Mouse (Mus musculus) embryonic facial prominence, embryonic 10.5 days (tissue): ENCODE measurements at regions not wholly inside any gene's neighbourhood (a gene's known extent, or its start where the extent isn't known, plus 50 kb on each side); places are given as distances from the start of the nearest gene placed in this dataset.

ENCODE experiments used
- DNase-seq: peaks from one replicate; pipeline ENCODE4 v3.0.0-alpha.2; 2017; ENCODE audit warnings: low spot score
- H3K27ac ChIP-seq: fragments of 300-500 bp; sonication (generic); replicated peaks from 2 replicates; pipeline ENCODE4 v1.5.1; 2016; ENCODE audit warnings: mild to moderate bottlenecking
- H3K27me3 ChIP-seq: fragments of 300-500 bp; sonication (generic); replicated peaks from 2 replicates; pipeline ENCODE4 v1.6.1; 2016; ENCODE audit warnings: low read depth, mild to moderate bottlenecking; ENCODE audit not compliant: poor library complexity, severe bottlenecking
- H3K36me3 ChIP-seq: fragments of 300-500 bp; sonication (generic); replicated peaks from 2 replicates; pipeline ENCODE4 v1.6.1; 2016; ENCODE audit warnings: mild to moderate bottlenecking, moderate library complexity
- H3K4me1 ChIP-seq: fragments of 300-500 bp; sonication (generic); 2 replicates; pipeline ENCODE4 v1.6.1; 2016
- H3K4me3 ChIP-seq: fragments of 300-500 bp; sonication (generic); 2 replicates; pipeline ENCODE4 v1.5.1; 2016; ENCODE audit warnings: mild to moderate bottlenecking, moderate library complexity
- H3K9me3 ChIP-seq: fragments of 300-500 bp; sonication (generic); 2 replicates; pipeline ENCODE4 v1.6.1; 2016; ENCODE audit warnings: mild to moderate bottlenecking
- WGBS: fragments of 180-500 bp; shearing (Covaris S2); methylation state at CpG from one replicate; pipeline ENCODE4 v1.1.7; 2016; 5-methylcytosine and 5-hydroxymethylcytosine counted together

- no peaks in the 10 kb centered on the region for H3K27me3 ChIP-seq
- no peak overlapping the region for H3K4me3 ChIP-seq
- no peaks in the 10 kb centered on the region for H3K9me3 ChIP-seq
- H3K36me3 ChIP-seq = no peaks in the 10 kb centered on the region
- no peak for DNase-seq
- H3K4me1 ChIP-seq = no peaks in the 10 kb centered on the region
- WGBS = 82% methylated on average over 3 of the region's 3 CpGs
- no peak overlapping the region for H3K27ac ChIP-seq
These were observed 642.1 kb upstream of the A830018L16Rik start for GRCm38 (mm10) chr1:10771793-10772192.

- Histone ChIP-seq H3K4me3 (no peak overlapping the region), H3K27ac (no peak overlapping the region), H3K4me1 (no peaks in the 10 kb centered on the region), H3K9me3 (no peaks in the 10 kb centered on the region), H3K36me3 (no peaks in the 10 kb centered on the region), H3K27me3 (no peaks in the 10 kb centered on the region)
- WGBS = 52% methylated on average over 6 of the region's 6 CpGs
- no peak for DNase-seq
These were observed 619.7 kb upstream of the A830018L16Rik start for GRCm38 (mm10) chr1:10794074-10794783.

- peak; percentile 20 for DNase-seq
- Histone ChIP-seq H3K27ac (no peak overlapping the region), H3K36me3 (no peaks in the 10 kb centered on the region), H3K9me3 (no peaks in the 10 kb centered on the region), H3K27me3 (no peaks in the 10 kb centered on the region), H3K4me1 (no peaks in the 10 kb centered on the region), H3K4me3 (no peak overlapping the region)
- 75% methylated on average over 6 of the region's 6 CpGs for WGBS
These were observed 578.1 kb upstream of the A830018L16Rik start for GRCm38 (mm10) chr1:10835653-10836415.

GRCm38 (mm10) chr1:10837180-10837579 lies 576.7 kb upstream of the A830018L16Rik start:
- WGBS = 86% methylated on average over 2 of the region's 2 CpGs
- H3K4me1 ChIP-seq = no peaks in the 10 kb centered on the region
- no peak for DNase-seq
- no peak overlapping the region for H3K4me3 ChIP-seq
- H3K27ac ChIP-seq = no peak overlapping the region
- no peaks in the 10 kb centered on the region for H3K36me3 ChIP-seq
- H3K27me3 ChIP-seq = no peaks in the 10 kb centered on the region
- H3K9me3 ChIP-seq = no peaks in the 10 kb centered on the region

- Histone ChIP-seq H3K27ac (no peak overlapping the region), H3K9me3 (no peaks in the 10 kb centered on the region), H3K36me3 (no peaks in the 10 kb centered on the region), H3K4me1 (no peaks in the 10 kb centered on the region), H3K4me3 (no peak overlapping the region), H3K27me3 (no peaks in the 10 kb centered on the region)
- WGBS = 77% methylated on average over 2 of the region's 2 CpGs
- no peak for DNase-seq
These were observed 561.0 kb upstream of the A830018L16Rik start for GRCm38 (mm10) chr1:10852934-10853333.

GRCm38 (mm10) chr1:10854495-10854894 lies 559.4 kb upstream of the A830018L16Rik start:
- WGBS = 39% methylated on average over 1 of the region's 1 CpGs
- Histone ChIP-seq H3K9me3 (no peaks in the 10 kb centered on the region), H3K4me1 (no peaks in the 10 kb centered on the region), H3K4me3 (no peak overlapping the region), H3K27ac (no peak overlapping the region), H3K27me3 (no peaks in the 10 kb centered on the region), H3K36me3 (no peaks in the 10 kb centered on the region)
- DNase-seq = no peak

GRCm38 (mm10) chr1:10871163-10871853 lies 542.6 kb upstream of the A830018L16Rik start:
- 93% methylated on average over 5 of the region's 5 CpGs for WGBS
- no peaks in the 10 kb centered on the region for H3K4me1 ChIP-seq

GRCm38 (mm10) chr1:10872266-10872665 lies 541.6 kb upstream of the A830018L16Rik start:
- H3K27me3 ChIP-seq = no peaks in the 10 kb centered on the region
- no peaks in the 10 kb centered on the region for H3K9me3 ChIP-seq
- no peak for DNase-seq
- no peak overlapping the region for H3K27ac ChIP-seq
- H3K4me1 ChIP-seq = 0 out of 2 replicates have a peak, but pooled peaks cover under 1% of the 10 kb centered on the region
- H3K36me3 ChIP-seq = no peaks in the 10 kb centered on the region
- H3K4me3 ChIP-seq = no peak overlapping the region

More at GRCm38 (mm10) chr1:10871163-10871853, 542.6 kb upstream of the A830018L16Rik start:
- Histone ChIP-seq H3K4me3 (no peak overlapping the region), H3K9me3 (no peaks in the 10 kb centered on the region), H3K36me3 (no peaks in the 10 kb centered on the region), H3K27me3 (no peaks in the 10 kb centered on the region), H3K27ac (no peak overlapping the region)
- DNase-seq = no peak

GRCm38 (mm10) chr1:10872726-10873125 lies 541.2 kb upstream of the A830018L16Rik start:
- Histone ChIP-seq H3K9me3 (no peaks in the 10 kb centered on the region), H3K4me1 (0 out of 2 replicates have a peak, but pooled peaks cover 5% of the 10 kb centered on the region), H3K27ac (no peak overlapping the region), H3K27me3 (no peaks in the 10 kb centered on the region), H3K4me3 (no peak overlapping the region), H3K36me3 (no peaks in the 10 kb centered on the region)
- no peak for DNase-seq
- WGBS = 83% methylated on average over 2 of the region's 2 CpGs

GRCm38 (mm10) chr1:10877391-10878170 lies 536.3 kb upstream of the A830018L16Rik start:
- Histone ChIP-seq H3K27me3 (no peaks in the 10 kb centered on the region), H3K27ac (no peak overlapping the region; the same call in 1 of the 2 replicates), H3K36me3 (no peaks in the 10 kb centered on the region), H3K4me3 (no peak overlapping the region), H3K9me3 (no peaks in the 10 kb centered on the region), H3K4me1 (0 out of 2 replicates have a peak, but pooled peaks cover 12% of the 10 kb centered on the region)
- no peak for DNase-seq
- WGBS = 48% methylated on average over 2 of the region's 2 CpGs

- 0 out of 2 replicates have a peak, but pooled peaks cover 12% of the 10 kb centered on the region for H3K4me1 ChIP-seq
- DNase-seq = no peak
- 51% methylated on average over 3 of the region's 3 CpGs for WGBS
- no peaks in the 10 kb centered on the region for H3K27me3 ChIP-seq
- no peaks in the 10 kb centered on the region for H3K36me3 ChIP-seq
- H3K9me3 ChIP-seq = no peaks in the 10 kb centered on the region
- no peak overlapping the region for H3K4me3 ChIP-seq
- no peak overlapping the region for H3K27ac ChIP-seq
These were observed 535.6 kb upstream of the A830018L16Rik start for GRCm38 (mm10) chr1:10878221-10878760.
